Mouse (Mus musculus): ENCODE measurements at regions not wholly inside any gene's neighbourhood (a gene's known extent, or its start where the extent isn't known, plus 50 kb on each side); places are given as distances from the start of the nearest gene placed in this dataset.

DNA sequence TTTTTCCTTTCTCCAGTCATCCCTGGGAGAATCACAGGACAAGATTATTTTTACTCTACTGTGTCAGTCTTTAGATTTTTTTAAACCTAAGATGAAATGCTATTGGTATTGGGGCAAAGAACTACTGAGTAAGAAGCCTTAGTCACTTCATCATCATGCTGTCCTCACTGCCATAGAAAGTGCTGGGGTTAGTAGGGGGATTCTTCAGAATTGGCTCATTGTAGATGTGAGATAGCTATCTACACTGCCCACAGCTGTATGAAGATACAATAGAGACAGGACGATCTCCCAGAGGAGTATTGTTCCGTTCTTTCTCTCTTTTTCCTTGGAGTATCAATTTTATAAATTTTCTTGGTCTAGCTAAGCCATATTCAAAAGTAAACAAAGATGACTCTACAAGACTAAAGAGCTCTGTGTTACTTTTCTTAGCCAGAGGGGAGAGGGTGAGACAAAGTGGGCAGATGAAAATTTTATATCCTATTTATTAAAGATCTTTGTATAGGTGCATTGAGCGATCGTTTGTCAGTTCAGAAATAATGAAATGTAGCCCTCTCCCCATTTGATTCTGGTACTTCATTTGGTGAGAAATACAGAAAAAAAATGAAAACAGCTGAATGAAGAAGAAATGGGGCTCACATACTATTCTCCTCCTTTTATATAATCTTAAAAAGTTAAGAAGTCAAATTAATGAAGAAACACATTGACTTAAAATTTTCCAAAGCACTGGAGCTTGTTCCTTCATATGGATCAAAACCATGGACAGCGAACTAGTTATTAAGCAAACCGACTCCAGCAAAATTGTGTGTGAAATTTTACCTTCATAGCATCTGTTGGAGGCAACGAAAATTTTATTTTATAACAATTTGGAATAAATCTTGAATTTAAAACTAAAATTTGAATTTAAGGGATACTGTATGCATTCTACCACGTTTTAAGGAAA, 156.6 kb upstream of the Cypt12 start:
- H3K27ac ChIP-seq (replicated peaks; ENCODE audit: low read depth, low read length) = no peak overlapping the region
- H3K4me3 ChIP-seq (ENCODE audit: insufficient read depth, low read depth, low read length) = no peak overlapping the region
- H3K4me1 ChIP-seq (ENCODE audit: control insufficient read depth, insufficient read depth, insufficient read length, low read length) = no peaks in the 10 kb centered on the region

DNA sequence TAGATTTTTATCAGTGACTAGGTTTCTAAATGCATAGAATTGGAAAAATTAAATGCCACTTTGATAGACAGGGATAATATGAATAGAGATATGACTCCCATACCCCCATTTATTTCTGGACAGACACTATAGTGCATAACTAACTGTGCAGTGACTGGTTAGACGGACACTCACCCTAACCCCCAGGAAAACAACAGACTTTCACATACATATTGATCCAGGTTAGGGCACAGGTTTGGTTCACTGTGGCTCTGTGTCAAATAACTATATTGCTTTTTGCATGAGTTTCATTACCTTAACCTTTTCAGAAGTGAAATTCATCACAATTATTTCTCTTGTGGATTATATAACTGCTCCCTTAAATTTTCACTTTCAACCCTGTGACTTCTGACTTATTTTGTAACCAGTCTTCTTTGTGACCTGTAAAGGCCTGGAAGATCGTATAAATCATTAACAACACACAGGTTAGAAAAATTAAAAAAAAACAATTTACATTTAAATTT, 155.6 kb upstream of the Cypt12 start:
- Histone ChIP-seq H3K4me1 (ENCODE audit: control insufficient read depth, insufficient read depth, insufficient read length, low read length) (no peaks in the 10 kb centered on the region), H3K27ac (replicated peaks; ENCODE audit: low read depth, low read length) (no peak overlapping the region), H3K4me3 (ENCODE audit: insufficient read depth, low read depth, low read length) (no peak overlapping the region)

DNA sequence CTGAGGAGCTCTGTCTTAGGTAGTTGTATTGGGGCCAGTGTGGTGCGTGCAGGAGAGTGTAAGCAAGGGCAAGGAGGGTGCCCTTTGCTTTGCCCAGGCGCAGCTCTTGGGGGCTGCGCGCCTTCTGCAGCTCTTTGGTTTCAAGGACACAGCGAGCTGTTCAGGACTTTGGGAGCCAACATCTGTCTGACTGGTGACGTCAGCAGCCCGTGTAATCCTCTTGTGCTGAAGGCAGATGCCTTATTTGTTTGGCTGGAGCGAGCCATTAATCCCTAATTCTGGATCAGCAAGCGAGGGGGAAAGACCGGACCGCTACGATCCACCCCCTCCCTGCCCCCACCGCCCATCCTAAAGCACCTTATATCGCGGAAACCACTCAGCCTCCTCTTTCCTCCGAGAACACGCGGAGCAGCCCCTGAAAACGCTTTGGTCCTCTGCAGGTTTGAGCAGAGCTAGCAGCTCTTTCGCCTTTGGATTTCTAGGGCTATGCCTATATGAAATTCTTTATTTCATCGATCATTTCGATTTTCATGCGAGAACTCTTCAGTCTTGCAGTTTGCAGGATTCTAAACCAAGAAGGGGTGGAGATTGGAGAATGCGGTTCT, 154.5 kb upstream of the Cypt12 start:
- H3K4me3 ChIP-seq (ENCODE audit: insufficient read depth, low read depth, low read length) = no peak overlapping the region
- no peak overlapping the region for H3K27ac ChIP-seq (replicated peaks; ENCODE audit: low read depth, low read length)
- H3K4me1 ChIP-seq (ENCODE audit: control insufficient read depth, insufficient read depth, insufficient read length, low read length) = no peaks in the 10 kb centered on the region

DNA sequence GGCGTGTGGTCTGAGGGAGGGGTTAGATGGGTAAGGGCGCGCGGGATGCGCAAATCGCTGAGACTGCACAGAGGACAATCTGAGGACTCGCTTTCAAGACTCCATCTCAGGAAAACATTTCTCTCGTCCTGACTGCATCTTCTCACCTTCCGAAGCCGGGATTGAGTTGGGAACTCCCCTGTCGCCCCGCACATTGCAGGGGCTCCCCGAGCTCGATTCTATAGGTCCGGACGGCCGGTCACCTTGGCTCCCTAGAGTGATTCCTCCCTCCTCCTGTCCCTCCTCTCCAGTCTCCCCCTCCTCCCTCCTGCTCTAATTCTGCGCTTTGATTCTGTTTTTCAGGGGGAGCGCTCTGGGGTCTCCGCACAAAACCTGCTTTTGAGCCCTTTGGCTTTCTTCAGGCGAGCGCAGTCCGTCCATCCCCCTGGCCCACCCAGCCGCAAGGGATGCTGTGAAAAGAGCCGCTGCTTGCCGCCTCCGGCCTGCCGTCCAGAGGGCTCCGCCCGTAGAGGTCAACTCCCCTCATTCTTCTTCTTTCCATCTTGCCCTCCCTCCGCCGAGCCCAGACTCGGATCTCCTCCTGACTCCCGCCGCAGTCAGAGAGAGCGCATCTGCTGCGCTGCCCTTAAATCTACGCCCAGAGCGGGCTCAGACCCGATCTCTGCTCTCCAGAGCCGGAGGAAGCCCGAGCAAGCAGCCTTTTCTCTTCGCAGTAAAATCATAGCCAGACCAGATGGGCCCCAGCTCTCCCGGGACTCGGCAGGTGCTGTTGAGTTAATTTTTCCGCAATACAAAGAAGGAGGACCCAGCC, 153.8 kb upstream of the Cypt12 start:
- H3K4me3 ChIP-seq (ENCODE audit: insufficient read depth, low read depth, low read length) = no peak overlapping the region

DNA sequence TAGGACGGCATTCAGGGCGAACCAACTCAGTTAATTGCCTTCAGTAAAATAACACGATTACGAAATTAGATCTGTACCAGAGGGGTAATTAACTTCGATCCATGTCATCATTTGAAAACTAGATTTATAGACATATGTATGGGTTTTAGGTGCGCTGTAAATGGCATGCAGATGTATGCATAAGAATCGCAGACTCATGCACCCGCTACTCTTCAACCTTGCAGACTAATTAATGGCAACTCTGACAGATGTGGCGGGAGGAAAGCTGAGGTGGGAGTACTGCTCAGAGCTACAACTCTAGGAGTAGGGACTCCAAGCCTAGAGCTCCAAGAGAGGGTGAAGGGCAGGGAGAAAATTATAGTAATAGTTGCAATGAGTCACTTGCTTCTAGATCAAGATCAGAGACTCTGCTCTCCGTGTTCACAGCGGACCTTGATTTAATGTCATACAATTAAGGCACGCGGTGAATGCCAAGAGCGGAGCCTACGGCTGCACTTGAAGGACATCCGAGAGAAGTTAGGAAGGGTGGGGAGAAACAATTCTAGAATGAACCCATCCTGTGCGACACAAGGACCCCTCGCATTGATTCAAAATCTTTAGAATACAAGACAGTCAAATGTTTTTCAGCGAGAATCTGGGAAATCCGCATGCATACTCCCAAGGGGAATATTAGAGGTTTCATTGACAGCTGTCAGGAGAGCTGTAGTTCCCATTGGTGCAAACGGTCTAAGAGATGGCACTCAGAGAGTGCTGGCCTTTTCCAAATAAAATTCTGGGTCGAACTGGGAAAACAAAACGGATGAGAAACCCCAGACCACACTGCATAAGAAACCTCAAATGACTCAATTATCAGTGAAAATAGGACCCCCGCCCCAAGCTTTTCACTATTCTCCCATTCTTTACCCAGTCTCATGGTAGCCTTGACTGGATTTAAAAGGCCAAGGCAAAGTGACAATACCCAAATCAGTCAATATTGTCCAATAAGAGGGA, 152.6 kb upstream of the Cypt12 start:
- H3K4me1 ChIP-seq (ENCODE audit: control insufficient read depth, insufficient read depth, insufficient read length, low read length) = no peaks in the 10 kb centered on the region
- no peak overlapping the region for H3K27ac ChIP-seq (replicated peaks; ENCODE audit: low read depth, low read length)

More for the DNA sequence above, 153.8 kb upstream of the Cypt12 start:
- Histone ChIP-seq H3K4me1 (ENCODE audit: control insufficient read depth, insufficient read depth, insufficient read length, low read length) (no peaks in the 10 kb centered on the region), H3K27ac (replicated peaks; ENCODE audit: low read depth, low read length) (no peak overlapping the region)

DNA sequence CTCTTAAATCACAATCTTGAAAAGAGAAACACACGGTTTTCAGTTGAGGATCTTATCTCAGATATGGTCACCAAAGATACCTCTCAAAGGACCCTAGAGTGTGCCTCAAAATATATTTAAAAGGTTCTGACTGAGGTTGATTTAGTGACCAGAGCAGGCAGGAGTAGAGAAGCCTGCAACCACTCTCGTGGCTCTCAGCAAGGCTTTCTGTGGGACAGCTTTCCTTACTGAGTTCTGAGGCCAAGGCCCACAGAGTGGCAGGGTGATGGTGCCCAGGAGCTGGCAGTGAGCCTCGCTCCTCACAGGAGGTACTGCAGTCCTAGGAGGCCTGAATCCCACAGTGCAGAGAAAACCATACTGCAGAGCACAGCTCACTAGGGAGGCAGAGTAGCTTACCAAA, 151.4 kb upstream of the Cypt12 start:
- no peaks in the 10 kb centered on the region for H3K4me1 ChIP-seq (ENCODE audit: control insufficient read depth, insufficient read depth, insufficient read length, low read length)
- H3K4me3 ChIP-seq (ENCODE audit: insufficient read depth, low read depth, low read length) = no peak overlapping the region
- H3K27ac ChIP-seq (replicated peaks; ENCODE audit: low read depth, low read length) = no peak overlapping the region

More for the DNA sequence above, 152.6 kb upstream of the Cypt12 start:
- H3K4me3 ChIP-seq (ENCODE audit: insufficient read depth, low read depth, low read length) = no peak overlapping the region

DNA sequence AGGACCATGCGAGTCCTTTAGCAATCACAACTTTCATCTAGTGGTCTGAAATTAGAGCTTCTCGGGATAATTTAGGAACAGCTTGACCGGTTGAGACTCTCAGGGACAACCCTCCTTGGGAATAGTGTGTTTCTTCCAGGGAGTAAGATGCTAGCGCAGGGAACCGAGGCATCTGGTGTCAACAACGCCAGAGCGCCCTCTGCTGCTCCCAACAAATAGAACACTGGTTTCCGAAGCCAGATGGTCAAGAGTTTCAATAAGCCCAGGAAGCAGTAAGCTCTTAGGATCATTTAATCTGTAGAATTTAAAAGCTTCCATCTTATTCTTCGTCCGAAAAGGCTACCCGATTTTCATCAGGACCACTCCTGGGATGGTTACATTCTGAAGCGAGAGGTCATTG, 149.8 kb upstream of the Cypt12 start:
- H3K4me3 ChIP-seq (ENCODE audit: insufficient read depth, low read depth, low read length) = no peak overlapping the region
- no peaks in the 10 kb centered on the region for H3K4me1 ChIP-seq (ENCODE audit: control insufficient read depth, insufficient read depth, insufficient read length, low read length)
- H3K27ac ChIP-seq (replicated peaks; ENCODE audit: low read depth, low read length) = no peak overlapping the region

DNA sequence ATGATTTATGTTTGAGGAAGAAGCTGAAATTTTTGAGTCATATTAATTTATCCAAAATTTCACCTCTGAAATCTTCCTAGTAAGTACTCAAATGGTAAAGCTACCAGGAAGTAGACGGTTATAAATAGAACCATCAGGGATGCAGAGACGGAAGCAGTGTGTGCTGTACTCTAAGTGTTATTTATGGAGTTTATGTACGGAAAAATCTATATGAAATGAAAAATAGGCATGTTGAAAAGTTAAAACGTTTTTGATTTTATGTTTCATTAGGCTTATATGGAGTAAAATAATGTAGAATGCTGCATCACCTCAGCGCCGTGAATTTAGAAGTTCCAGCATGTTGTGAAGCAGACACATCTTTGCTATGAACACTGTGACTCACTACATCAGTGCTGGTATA, 149.1 kb upstream of the Cypt12 start:
- Histone ChIP-seq H3K4me3 (ENCODE audit: insufficient read depth, low read depth, low read length) (no peak overlapping the region), H3K27ac (replicated peaks; ENCODE audit: low read depth, low read length) (no peak overlapping the region), H3K4me1 (ENCODE audit: control insufficient read depth, insufficient read depth, insufficient read length, low read length) (no peaks in the 10 kb centered on the region)

DNA sequence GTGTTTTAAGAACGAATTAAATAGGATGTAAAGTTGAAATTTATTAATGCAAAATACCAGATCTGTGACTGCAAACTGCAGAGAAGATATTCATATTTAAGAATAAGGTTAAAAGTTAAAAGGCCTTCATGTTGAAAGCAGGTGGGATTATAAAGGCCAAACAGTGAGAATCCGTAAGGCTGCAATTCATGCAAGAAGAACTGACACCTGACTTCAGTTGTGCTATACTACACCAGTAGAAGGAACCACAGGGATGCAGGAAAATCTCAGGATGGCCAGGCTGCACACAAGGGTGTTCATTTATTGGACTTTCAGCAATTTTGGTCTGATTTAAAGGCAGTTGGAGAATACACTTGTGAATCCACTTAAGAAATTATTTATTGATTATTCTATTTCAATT, 147.4 kb upstream of the Cypt12 start:
- Histone ChIP-seq H3K4me3 (ENCODE audit: insufficient read depth, low read depth, low read length) (no peak overlapping the region), H3K27ac (replicated peaks; ENCODE audit: low read depth, low read length) (no peak overlapping the region), H3K4me1 (ENCODE audit: control insufficient read depth, insufficient read depth, insufficient read length, low read length) (no peaks in the 10 kb centered on the region)

DNA sequence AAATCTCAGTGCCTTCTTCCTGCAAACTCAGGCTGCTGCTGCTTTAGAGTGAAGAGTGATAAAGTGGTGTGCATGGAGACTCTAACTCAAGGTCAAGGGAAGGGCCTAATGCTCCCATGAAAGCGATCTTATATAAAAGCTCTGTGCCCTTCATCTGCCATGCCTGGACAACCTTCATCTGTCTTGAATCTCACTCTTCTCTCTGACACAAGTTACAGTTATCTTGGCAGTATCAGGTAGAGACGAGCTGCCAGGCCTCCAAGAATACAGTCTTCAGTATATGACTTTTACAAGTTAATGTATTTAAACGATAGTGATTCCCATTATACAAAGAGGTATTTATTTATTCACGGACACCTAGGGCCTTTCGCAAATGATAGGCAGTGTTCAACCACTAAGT, 146.7 kb upstream of the Cypt12 start:
- H3K4me3 ChIP-seq (ENCODE audit: insufficient read depth, low read depth, low read length) = no peak overlapping the region
- no peaks in the 10 kb centered on the region for H3K4me1 ChIP-seq (ENCODE audit: control insufficient read depth, insufficient read depth, insufficient read length, low read length)
- H3K27ac ChIP-seq (replicated peaks; ENCODE audit: low read depth, low read length) = no peak overlapping the region

DNA sequence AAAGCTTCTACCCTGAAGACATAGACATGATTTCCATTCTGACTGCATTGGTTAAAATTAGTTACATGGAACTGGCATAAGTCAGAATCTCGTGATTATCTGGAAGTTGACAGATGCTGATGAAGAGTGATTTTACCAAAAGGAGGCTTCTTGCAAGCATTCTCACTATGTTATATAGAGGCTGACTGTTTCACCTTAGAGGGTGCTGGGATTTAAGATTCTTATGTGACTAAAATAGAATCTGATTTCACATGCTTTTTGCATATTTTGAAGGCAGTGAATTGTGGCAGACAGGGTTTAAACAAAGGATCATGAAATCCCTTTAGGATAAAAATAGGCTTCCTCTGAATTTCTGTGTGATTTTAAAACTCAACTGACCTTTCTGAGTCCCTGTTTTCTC, 143.0 kb upstream of the Cypt12 start:
- Histone ChIP-seq H3K27ac (replicated peaks; ENCODE audit: low read depth, low read length) (no peak overlapping the region), H3K4me3 (ENCODE audit: insufficient read depth, low read depth, low read length) (no peak overlapping the region), H3K4me1 (ENCODE audit: control insufficient read depth, insufficient read depth, insufficient read length, low read length) (no peaks in the 10 kb centered on the region)

DNA sequence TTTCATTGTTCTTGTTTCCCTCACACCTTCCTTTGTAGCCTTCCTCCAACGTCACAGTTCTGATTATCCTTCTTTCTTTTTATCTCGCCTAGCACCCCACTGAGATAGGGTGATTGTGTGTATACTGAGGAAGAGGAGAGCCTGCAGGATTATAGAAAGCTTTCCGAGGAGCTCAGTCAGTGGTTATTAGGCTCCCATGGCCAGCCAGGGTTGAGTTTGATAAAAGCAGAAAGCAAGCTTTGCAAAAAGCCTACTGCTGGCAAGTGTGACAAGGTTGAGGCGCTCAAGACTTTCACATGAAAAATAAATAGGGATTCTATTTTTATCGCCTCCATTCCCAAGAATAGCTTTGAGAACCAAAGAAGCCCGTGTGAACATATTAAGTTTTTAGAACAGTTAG, 136.9 kb upstream of the Cypt12 start:
- Histone ChIP-seq H3K27ac (replicated peaks; ENCODE audit: low read depth, low read length) (no peak overlapping the region), H3K4me3 (ENCODE audit: insufficient read depth, low read depth, low read length) (no peak overlapping the region)

DNA sequence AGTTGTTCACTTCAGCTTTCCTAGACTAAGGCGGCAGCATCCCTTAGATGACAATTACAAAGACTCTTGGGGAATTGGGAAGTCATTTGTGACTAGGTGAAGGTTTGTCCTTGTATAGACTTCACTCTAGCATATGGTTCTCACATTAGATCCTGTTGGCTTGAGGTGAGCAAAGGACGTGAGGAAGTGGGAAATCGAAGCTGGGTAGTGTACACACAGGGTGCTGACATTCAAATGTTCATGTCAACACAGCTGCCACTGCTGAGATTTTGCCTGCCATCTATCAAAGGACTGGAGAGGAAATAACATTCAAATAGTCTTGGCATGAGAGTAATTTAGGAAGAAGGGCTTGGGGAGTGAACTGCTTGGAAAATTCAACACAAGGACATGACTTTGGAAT, 124.0 kb upstream of the Cypt12 start:
- H3K4me1 ChIP-seq (ENCODE audit: control insufficient read depth, insufficient read depth, insufficient read length, low read length) = no peaks in the 10 kb centered on the region
- H3K4me3 ChIP-seq (ENCODE audit: insufficient read depth, low read depth, low read length) = no peak overlapping the region
- no peak overlapping the region for H3K27ac ChIP-seq (replicated peaks; ENCODE audit: low read depth, low read length)

More for the DNA sequence above, 136.9 kb upstream of the Cypt12 start:
- no peaks in the 10 kb centered on the region for H3K4me1 ChIP-seq (ENCODE audit: control insufficient read depth, insufficient read depth, insufficient read length, low read length)

DNA sequence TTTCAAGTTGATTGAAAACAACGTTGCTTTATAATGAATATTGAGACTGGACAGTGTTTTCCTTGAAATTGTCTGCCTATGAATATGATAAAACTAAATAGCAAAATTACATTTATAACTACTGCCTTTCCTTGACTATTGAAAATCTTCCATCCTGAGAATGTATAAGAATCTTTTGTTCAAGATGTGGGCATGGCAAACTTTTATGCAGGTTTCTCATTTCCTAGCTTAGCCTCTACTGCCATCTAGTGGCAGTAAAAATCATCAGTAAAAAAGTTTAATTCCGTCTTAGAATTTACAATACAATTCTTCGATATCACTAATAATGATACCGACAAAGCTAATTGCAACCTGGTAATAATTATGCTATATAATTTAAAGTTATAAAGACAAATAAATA, 123.5 kb upstream of the Cypt12 start:
- H3K4me1 ChIP-seq (ENCODE audit: control insufficient read depth, insufficient read depth, insufficient read length, low read length) = no peaks in the 10 kb centered on the region
- H3K27ac ChIP-seq (replicated peaks; ENCODE audit: low read depth, low read length) = no peak overlapping the region
- H3K4me3 ChIP-seq (ENCODE audit: insufficient read depth, low read depth, low read length) = no peak overlapping the region
